1 mouse cellular context compared by ENCODE assay signal in the genomic region with DNA sequence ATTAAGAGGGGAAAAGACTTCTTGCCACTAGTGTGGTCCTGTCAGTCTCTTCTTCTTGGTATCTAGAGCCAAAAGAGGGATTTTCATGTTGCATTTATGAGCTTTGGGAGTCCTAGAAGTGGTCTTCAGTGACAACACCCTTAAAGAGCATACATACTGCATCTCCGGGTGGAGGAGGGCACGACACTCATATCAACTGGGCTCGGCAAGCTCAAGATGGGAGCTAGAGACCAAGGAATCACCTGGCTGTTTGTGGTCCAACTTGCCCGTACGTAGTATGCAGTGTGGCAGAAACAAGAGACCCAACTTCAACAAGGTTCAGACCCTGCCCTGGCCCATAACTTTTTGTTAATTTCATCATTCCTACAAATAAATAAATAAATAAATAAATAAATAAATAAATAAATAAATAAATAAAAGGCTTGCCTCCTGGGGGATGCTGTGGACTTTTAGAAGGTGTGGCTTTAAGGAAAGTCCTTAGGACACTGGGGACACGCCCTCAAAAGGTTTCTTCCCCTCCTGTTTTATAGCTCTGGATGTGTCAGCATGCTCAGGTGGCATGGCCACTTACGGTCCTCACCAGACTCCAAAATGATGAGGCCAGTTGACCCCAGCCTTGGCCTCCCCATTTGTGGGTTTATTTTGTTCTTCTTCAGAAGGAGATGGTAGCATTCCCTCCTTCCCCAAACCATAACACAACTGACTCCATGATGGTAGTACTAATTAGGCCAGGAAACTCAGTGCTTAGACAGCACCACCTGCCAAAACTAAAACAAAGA.
TF ChIP-seq lines count a peak whose summit lies in the region.

No protein-coding gene starts in this region.

TF ChIP-seq in MEL, 35 proteins besides CTCF, POLR2A, EP300 and RAD21:
- TF ChIP-seq SIN3A (IDR thresholded peaks at IDR 0.05; ENCODE audit: low read length) (no peak), POLR2AphosphoS5 (IDR thresholded peaks at IDR 0.05; ENCODE audit: borderline replicate concordance, low read depth, low read length) (no peak)
TF ChIP-seq in MEL: peak in this region for 0.
